Mouse (Mus musculus) midbrain, embryonic 11.5 days (tissue): Measurements from ENCODE around the gene Gab2. TPM values are rescaled to one million over a fixed set of nuclear protein-coding genes. Genes with fewer than 3 reads are reported as not detected.
A peak's percentile ranks its signal among the peaks of the same experiment; 100 is the strongest.

Experiments used
- ATAC-seq: fragments of 200-750 bp; cut with Nextera tagmentation; 2 replicates; pipeline ENCODE4 v1.8.0; 2017; ENCODE audit warnings: moderate TSS enrichment, moderate library complexity; ENCODE audit not compliant: low FRiP score
- DNase-seq: peaks from one replicate; pipeline ENCODE4 v3.0.0; 2015; ENCODE audit warnings: low spot score; ENCODE audit errors: missing footprints
- H3K27ac ChIP-seq: fragments of 300-500 bp; sonication (generic); 2 replicates; pipeline ENCODE4 v1.5.1; 2014; ENCODE audit warnings: low read depth, low read length
- H3K27me3 ChIP-seq: fragments of 300-500 bp; sonication (generic); 2 replicates; pipeline ENCODE4 v1.6.1; 2014; ENCODE audit warnings: mild to moderate bottlenecking, low read length, moderate library complexity, mixed read lengths; ENCODE audit not compliant: control insufficient read depth, insufficient read depth
- H3K36me3 ChIP-seq: fragments of 300-500 bp; sonication (generic); 2 replicates; pipeline ENCODE4 v1.6.1; 2014; ENCODE audit warnings: mild to moderate bottlenecking, low read length, moderate library complexity, mixed read lengths; ENCODE audit not compliant: control insufficient read depth, insufficient read depth
- H3K4me1 ChIP-seq: fragments of 300-500 bp; sonication (generic); 2 replicates; pipeline ENCODE4 v1.6.1; 2014; ENCODE audit warnings: low read length; ENCODE audit not compliant: control insufficient read depth, insufficient read depth
- H3K4me2 ChIP-seq: fragments of 300-500 bp; sonication (generic); 2 replicates; pipeline ENCODE4 v1.6.1; 2014; ENCODE audit warnings: mild to moderate bottlenecking, moderate library complexity
- H3K4me3 ChIP-seq: fragments of 300-500 bp; sonication (generic); 2 replicates; pipeline ENCODE4 v1.5.1; 2014; ENCODE audit warnings: low read depth, low read length
- H3K9ac ChIP-seq: fragments of 300-500 bp; sonication (generic); 2 replicates; pipeline ENCODE4 v1.6.1; 2014; ENCODE audit warnings: low read length
- H3K9me3 ChIP-seq: fragments of 300-500 bp; sonication (generic); 2 replicates; pipeline ENCODE4 v1.6.1; 2016; ENCODE audit warnings: low read length; ENCODE audit not compliant: control insufficient read depth
- WGBS: fragments of 180-500 bp; shearing (Covaris S2); extraction: QIAGEN DNeasy Blood & Tissue Kit; methylation state at CpG from one replicate; pipeline ENCODE4 v1.1.7; 2014; 5-methylcytosine and 5-hydroxymethylcytosine counted together
- polyA plus RNA-seq: library from polyadenylated mRNA; unstranded; fragments of >200 nt; fragmentation: Nextera tagmentation; extraction: Ambion mirVana; gene quantifications from 2 replicates; pipeline ENCODE4 v1.2.1, GENCODE M21; 2014

The Gab2 gene
- polyA plus RNA-seq, 1 experiment from 2014 or later = 9.4 TPM

- Histone ChIP-seq H3K27ac (no peak overlapping the region), H3K36me3 (no peaks in the 10 kb centered on the region), H3K9ac (no peak overlapping the region), H3K4me2 (no peak overlapping the region), H3K4me3 (no peak overlapping the region), H3K4me1 (no peaks in the 10 kb centered on the region), H3K9me3 (no peaks in the 10 kb centered on the region), H3K27me3 (no peaks in the 10 kb centered on the region)
- ATAC-seq = no peak
- WGBS = 90% methylated on average over 4 of the region's 4 CpGs
- DNase-seq = no peak
Measured at GRCm38 (mm10) chr7:97171719-97172118, 90.3 kb downstream of the Gab2 start.

GRCm38 (mm10) chr7:97172126-97172525, 90.7 kb downstream of the Gab2 start:
- 87% methylated on average over 3 of the region's 3 CpGs for WGBS
- H3K27ac ChIP-seq = no peak overlapping the region

GRCm38 (mm10) chr7:97181931-97182330, 100.5 kb downstream of the Gab2 start:
- WGBS = 85% methylated on average over 1 of the region's 1 CpGs
- no peak overlapping the region for H3K27ac ChIP-seq
- no peaks in the 10 kb centered on the region for H3K9me3 ChIP-seq
- no peak overlapping the region for H3K9ac ChIP-seq
- ATAC-seq (no peak), DNase-seq (no peak)
- H3K36me3 ChIP-seq = no peaks in the 10 kb centered on the region
- H3K4me2 ChIP-seq = no peak overlapping the region
- H3K27me3 ChIP-seq = no peaks in the 10 kb centered on the region
- H3K4me3 ChIP-seq = no peak overlapping the region
- peaks cover 4% of the 10 kb centered on the region for H3K4me1 ChIP-seq

More at GRCm38 (mm10) chr7:97172126-97172525, 90.7 kb downstream of the Gab2 start:
- H3K36me3 ChIP-seq = no peaks in the 10 kb centered on the region
- H3K4me3 ChIP-seq = no peak overlapping the region
- no peaks in the 10 kb centered on the region for H3K27me3 ChIP-seq
- H3K9ac ChIP-seq = no peak overlapping the region
- H3K9me3 ChIP-seq = no peaks in the 10 kb centered on the region
- H3K4me2 ChIP-seq = no peak overlapping the region
- no peaks in the 10 kb centered on the region for H3K4me1 ChIP-seq
- ATAC-seq = no peak
- DNase-seq = no peak

- no peak overlapping the region for H3K4me2 ChIP-seq
- no peaks in the 10 kb centered on the region for H3K9me3 ChIP-seq
- 20% methylated on average over 4 of the region's 4 CpGs for WGBS
- no peak overlapping the region for H3K27ac ChIP-seq
- ATAC-seq (peak; percentile 46; the same call in 1 of the 2 replicates), DNase-seq (no peak)
- no peak overlapping the region for H3K4me3 ChIP-seq
- H3K9ac ChIP-seq = no peak overlapping the region
- no peaks in the 10 kb centered on the region for H3K36me3 ChIP-seq
- H3K4me1 ChIP-seq = peaks cover 4% of the 10 kb centered on the region
- no peaks in the 10 kb centered on the region for H3K27me3 ChIP-seq
Measured at GRCm38 (mm10) chr7:97183426-97183825, 102.0 kb downstream of the Gab2 start.

GRCm38 (mm10) chr7:97184005-97184404, 102.6 kb downstream of the Gab2 start:
- no peak overlapping the region for H3K4me3 ChIP-seq
- ATAC-seq = no peak
- no peak for DNase-seq
- no peaks in the 10 kb centered on the region for H3K27me3 ChIP-seq
- 63% methylated on average over 1 of the region's 1 CpGs for WGBS
- H3K9me3 ChIP-seq = no peaks in the 10 kb centered on the region
- no peak overlapping the region for H3K9ac ChIP-seq
- no peaks in the 10 kb centered on the region for H3K36me3 ChIP-seq
- no peak overlapping the region for H3K27ac ChIP-seq
- no peak overlapping the region for H3K4me2 ChIP-seq
- H3K4me1 ChIP-seq = peaks cover 4% of the 10 kb centered on the region

- no peak for ATAC-seq
- no peak overlapping the region for H3K4me2 ChIP-seq
- no peaks in the 10 kb centered on the region for H3K27me3 ChIP-seq
- DNase-seq = no peak
- no peaks in the 10 kb centered on the region for H3K9me3 ChIP-seq
- H3K27ac ChIP-seq = no peak overlapping the region
- no peak overlapping the region for H3K4me3 ChIP-seq
- no peak overlapping the region for H3K9ac ChIP-seq
- no peaks in the 10 kb centered on the region for H3K36me3 ChIP-seq
- 98% methylated on average over 2 of the region's 2 CpGs for WGBS
- H3K4me1 ChIP-seq = peaks cover 4% of the 10 kb centered on the region
Measured at GRCm38 (mm10) chr7:97187387-97188081, 106.1 kb downstream of the Gab2 start.

GRCm38 (mm10) chr7:97189116-97189515, 107.7 kb downstream of the Gab2 start:
- H3K4me2 ChIP-seq = no peak overlapping the region
- no peak overlapping the region for H3K27ac ChIP-seq
- no peak for ATAC-seq
- no peak overlapping the region for H3K9ac ChIP-seq
- H3K27me3 ChIP-seq = no peaks in the 10 kb centered on the region
- no peaks in the 10 kb centered on the region for H3K4me1 ChIP-seq
- no peaks in the 10 kb centered on the region for H3K36me3 ChIP-seq
- H3K9me3 ChIP-seq = no peaks in the 10 kb centered on the region
- no peak overlapping the region for H3K4me3 ChIP-seq
- no peak for DNase-seq
- WGBS = 60% methylated on average over 1 of the region's 1 CpGs

GRCm38 (mm10) chr7:97203907-97204306, 122.5 kb downstream of the Gab2 start:
- no peak overlapping the region for H3K27ac ChIP-seq
- no peaks in the 10 kb centered on the region for H3K36me3 ChIP-seq
- H3K9me3 ChIP-seq = no peaks in the 10 kb centered on the region
- no peaks in the 10 kb centered on the region for H3K4me1 ChIP-seq
- H3K4me3 ChIP-seq = no peak overlapping the region
- WGBS = 83% methylated on average over 2 of the region's 2 CpGs
- no peak overlapping the region for H3K9ac ChIP-seq
- ATAC-seq (no peak), DNase-seq (no peak)
- H3K4me2 ChIP-seq = no peak overlapping the region
- no peaks in the 10 kb centered on the region for H3K27me3 ChIP-seq

- Histone ChIP-seq H3K27ac (no peak overlapping the region), H3K27me3 (no peaks in the 10 kb centered on the region), H3K36me3 (no peaks in the 10 kb centered on the region), H3K4me1 (no peaks in the 10 kb centered on the region), H3K9ac (no peak overlapping the region), H3K9me3 (no peaks in the 10 kb centered on the region), H3K4me3 (no peak overlapping the region), H3K4me2 (no peak overlapping the region)
- ATAC-seq (no peak), DNase-seq (no peak)
- WGBS = 90% methylated on average over 1 of the region's 1 CpGs
Measured at GRCm38 (mm10) chr7:97208811-97209549, 127.6 kb downstream of the Gab2 start.
